Mouse (Mus musculus): ENCODE results near the gene Chrnd. TPM values are rescaled to one million over a fixed set of nuclear protein-coding genes. Genes with fewer than 3 reads are reported as not detected.

The Chrnd gene
- polyA plus RNA-seq, 1 experiment from 2014 or later = 0.08 TPM

- ATAC-seq (ENCODE audit: low FRiP score, low TSS enrichment) = no peak
- Histone ChIP-seq H3K4me2 (replicated peaks; ENCODE audit: low read depth) (no peak overlapping the region), H3K4me1 (replicated peaks; ENCODE audit: control insufficient read depth, insufficient read depth) (peaks cover 10% of the 10 kb centered on the region; the same call in 1 of the 2 replicates), H3K9ac (ENCODE audit: low read length) (no peak overlapping the region), H3K36me3 (ENCODE audit: control insufficient read depth, insufficient read depth, low read length) (no peaks in the 10 kb centered on the region), H3K9me3 (ENCODE audit: control insufficient read depth, low read length) (no peaks in the 10 kb centered on the region), H3K4me3 (ENCODE audit: low read depth, low read length) (no peak overlapping the region), H3K27me3 (ENCODE audit: control insufficient read depth, insufficient read depth, low read length) (no peaks in the 10 kb centered on the region; the same call in 1 of the 2 replicates), H3K27ac (replicated peaks) (no peak overlapping the region)
- 80% methylated on average over 4 of the region's 4 CpGs for WGBS
- TF ChIP-seq CTCF (IDR thresholded peaks at IDR 0.05; ENCODE audit: low read depth) (no peak), EP300 (optimal IDR thresholded peaks at IDR 0.05) (no peak)
- no peak for DNase-seq (ENCODE audit: low spot score)
These were observed 21.0 kb downstream of the Chrnd start for GRCm38 (mm10) chr1:87211431-87211830.

- Histone ChIP-seq H3K36me3 (ENCODE audit: control insufficient read depth, insufficient read depth, low read length) (no peaks in the 10 kb centered on the region), H3K9ac (ENCODE audit: low read length) (peak within 1 kb of the TSS; percentile 98), H3K9me3 (ENCODE audit: control insufficient read depth, low read length) (no peaks in the 10 kb centered on the region), H3K4me1 (replicated peaks; ENCODE audit: control insufficient read depth, insufficient read depth) (peaks cover 10% of the 10 kb centered on the region; the same call in 1 of the 2 replicates), H3K4me2 (replicated peaks; ENCODE audit: low read depth) (peak within 1 kb of the TSS; percentile 76), H3K4me3 (ENCODE audit: low read depth, low read length) (peak within 1 kb of the TSS; percentile 71), H3K27me3 (ENCODE audit: control insufficient read depth, insufficient read depth, low read length) (no peaks in the 10 kb centered on the region), H3K27ac (replicated peaks) (peak within 1 kb of the TSS; percentile 100)
- peak; percentile 96 for DNase-seq (ENCODE audit: low spot score)
- 1% methylated on average over 69 of the region's 99 CpGs for WGBS
- TF ChIP-seq EP300 (optimal IDR thresholded peaks at IDR 0.05) (no peak), CTCF (IDR thresholded peaks at IDR 0.05; ENCODE audit: low read depth) (peak; percentile 32; the same call in 1 of the 2 replicates)
- ATAC-seq (ENCODE audit: low FRiP score, low TSS enrichment) = peak; percentile 97
These were observed 23.6 kb downstream of the Chrnd start, which contains the start of gene Eif4e2 for GRCm38 (mm10) chr1:87213735-87214704. TSS of gene Eif4e2 (plus strand) at chr1:87213914.

GRCm38 (mm10) chr1:87214748-87215147, 24.3 kb downstream of the Chrnd start:
- H3K4me3 ChIP-seq (ENCODE audit: low read depth, low read length) = peak overlapping the region; percentile 71
- peak overlapping the region; percentile 98 for H3K9ac ChIP-seq (ENCODE audit: low read length)
- peak overlapping the region; percentile 100 for H3K27ac ChIP-seq (replicated peaks)
- no peak for TF ChIP-seq EP300 (optimal IDR thresholded peaks at IDR 0.05)
- no peak for TF ChIP-seq CTCF (IDR thresholded peaks at IDR 0.05; ENCODE audit: low read depth)
- DNase-seq (ENCODE audit: low spot score) (no peak), ATAC-seq (ENCODE audit: low FRiP score, low TSS enrichment) (no peak)
- WGBS = 4% methylated on average over 4 of the region's 4 CpGs
- H3K36me3 ChIP-seq (ENCODE audit: control insufficient read depth, insufficient read depth, low read length) = peaks cover 1% of the 10 kb centered on the region
- H3K4me2 ChIP-seq (replicated peaks; ENCODE audit: low read depth) = peak overlapping the region; percentile 76
- peaks cover 10% of the 10 kb centered on the region; the same call in 1 of the 2 replicates for H3K4me1 ChIP-seq (replicated peaks; ENCODE audit: control insufficient read depth, insufficient read depth)
- no peaks in the 10 kb centered on the region for H3K9me3 ChIP-seq (ENCODE audit: control insufficient read depth, low read length)
- no peaks in the 10 kb centered on the region for H3K27me3 ChIP-seq (ENCODE audit: control insufficient read depth, insufficient read depth, low read length)

GRCm38 (mm10) chr1:87217938-87218337, 27.5 kb downstream of the Chrnd start:
- Histone ChIP-seq H3K4me3 (ENCODE audit: low read depth, low read length) (no peak overlapping the region), H3K27me3 (ENCODE audit: control insufficient read depth, insufficient read depth, low read length) (no peaks in the 10 kb centered on the region), H3K4me1 (replicated peaks; ENCODE audit: control insufficient read depth, insufficient read depth) (peaks cover 10% of the 10 kb centered on the region; the same call in 1 of the 2 replicates), H3K27ac (replicated peaks) (no peak overlapping the region), H3K9me3 (ENCODE audit: control insufficient read depth, low read length) (no peaks in the 10 kb centered on the region), H3K36me3 (ENCODE audit: control insufficient read depth, insufficient read depth, low read length) (peaks cover 14% of the 10 kb centered on the region), H3K4me2 (replicated peaks; ENCODE audit: low read depth) (no peak overlapping the region), H3K9ac (ENCODE audit: low read length) (no peak overlapping the region)
- DNase-seq (ENCODE audit: low spot score) (no peak), ATAC-seq (ENCODE audit: low FRiP score, low TSS enrichment) (no peak)
- TF ChIP-seq CTCF (IDR thresholded peaks at IDR 0.05; ENCODE audit: low read depth) = peak; percentile 74
- TF ChIP-seq EP300 (optimal IDR thresholded peaks at IDR 0.05) = no peak
- WGBS = 38% methylated on average over 3 of the region's 3 CpGs

- H3K27ac ChIP-seq (replicated peaks) = no peak overlapping the region
- no peak for ATAC-seq (ENCODE audit: low FRiP score, low TSS enrichment)
- no peaks in the 10 kb centered on the region for H3K4me1 ChIP-seq (replicated peaks; ENCODE audit: control insufficient read depth, insufficient read depth)
- H3K9me3 ChIP-seq (ENCODE audit: control insufficient read depth, low read length) = no peaks in the 10 kb centered on the region
- H3K36me3 ChIP-seq (ENCODE audit: control insufficient read depth, insufficient read depth, low read length) = peaks cover 59% of the 10 kb centered on the region
- no peak overlapping the region for H3K4me3 ChIP-seq (ENCODE audit: low read depth, low read length)
- H3K27me3 ChIP-seq (ENCODE audit: control insufficient read depth, insufficient read depth, low read length) = no peaks in the 10 kb centered on the region
- TF ChIP-seq EP300 (optimal IDR thresholded peaks at IDR 0.05) (no peak), CTCF (IDR thresholded peaks at IDR 0.05; ENCODE audit: low read depth) (no peak)
- no peak for DNase-seq (ENCODE audit: low spot score)
- H3K4me2 ChIP-seq (replicated peaks; ENCODE audit: low read depth) = no peak overlapping the region
- no peak overlapping the region for H3K9ac ChIP-seq (ENCODE audit: low read length)
- WGBS = 95% methylated on average over 8 of the region's 8 CpGs
These were observed 35.3 kb downstream of the Chrnd start for GRCm38 (mm10) chr1:87225739-87226138.
